Mouse (Mus musculus) gastrocnemius, adult 2 months (tissue): ENCODE data around the gene Tnfrsf9. TPM values are rescaled to one million over a fixed set of nuclear protein-coding genes. Genes with fewer than 3 reads are reported as not detected.

Experiments used
- DNase-seq: peaks from one replicate; pipeline ENCODE4 v3.0.0; 2022
- H3K27ac ChIP-seq: fragments of 200-600 bp; 2 replicates; pipeline ENCODE4 v1.8.1; 2022; ENCODE audit warnings: mild to moderate bottlenecking
- H3K4me3 ChIP-seq: fragments of 200-600 bp; 2 replicates; pipeline ENCODE4 v1.8.1; 2022; ENCODE audit warnings: mild to moderate bottlenecking, moderate library complexity
- CTCF ChIP-seq: fragments of 200-600 bp; IDR thresholded peaks from 2 replicates; pipeline ENCODE4 v1.8.1; 2022; ENCODE audit warnings: antibody characterized with exemption, mild to moderate bottlenecking, moderate library complexity
- intact Hi-C: fragments of 180-260 bp; cut with DNase I; formaldehyde crosslinking; loops from one replicate; pipeline ENCODE4 v1.15.1; 2025
- total RNA-seq, 2 experiments: library from RNA; stranded (reverse); gene quantifications; 2 replicates each; pipeline ENCODE4 v1.2.3; 2021

Tnfrsf9 gene
- total RNA-seq, 2 experiments from 2014 or later, result 0.20 TPM; not detected in 1

DNA sequence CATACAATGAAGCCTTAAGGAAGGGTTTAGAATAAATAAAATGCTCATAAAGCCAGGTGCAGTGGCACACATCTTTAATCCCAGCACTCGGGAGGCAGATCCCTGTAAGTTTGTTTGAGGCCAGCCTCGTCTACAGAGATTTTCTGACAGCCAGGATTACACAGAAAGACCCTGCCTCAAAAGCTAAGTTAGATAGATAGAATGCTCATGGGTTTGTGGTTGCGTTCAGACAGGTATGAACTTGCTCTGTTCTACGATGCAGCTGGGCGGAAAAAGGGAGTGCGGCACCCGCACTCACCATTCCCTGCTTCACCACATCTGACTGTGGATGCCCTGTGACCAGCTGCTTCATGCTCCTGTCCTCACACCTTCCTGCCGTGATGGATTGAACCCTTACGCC lies 65.1 kb downstream of the Tnfrsf9 start:
- no peak for TF ChIP-seq CTCF
- DNase-seq, result no peak
- intact Hi-C loops, result no loop called here
- H3K4me3 ChIP-seq, result no peak overlapping the region
- no peak overlapping the region for H3K27ac ChIP-seq

GRCm38 (mm10) chr4:150980153-150980552 lies 65.8 kb downstream of the Tnfrsf9 start:
- Histone ChIP-seq H3K4me3 (no peak overlapping the region), H3K27ac (no peak overlapping the region)
- DNase-seq, result no peak
- TF ChIP-seq CTCF, result no peak
- intact Hi-C loops, result no loop called here

DNA sequence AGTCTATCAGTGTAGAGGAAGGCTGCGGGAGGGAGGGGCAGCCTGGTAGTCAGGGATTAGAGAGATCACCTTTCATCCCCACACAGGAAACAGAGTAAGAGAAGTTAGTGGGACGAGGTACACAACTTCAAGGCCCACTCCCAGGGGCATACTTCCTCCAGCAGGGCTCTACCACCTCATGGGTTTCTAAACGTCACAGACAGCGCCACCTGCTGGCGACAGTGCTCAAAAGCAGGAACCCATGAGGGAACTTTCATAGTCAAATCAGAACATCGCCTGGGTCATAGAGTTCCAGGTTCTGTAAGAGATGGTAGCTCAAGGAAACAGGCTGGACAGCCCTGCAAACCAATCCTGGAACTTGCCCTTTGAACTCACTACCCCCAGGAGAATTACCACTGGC lies 75.8 kb downstream of the Tnfrsf9 start:
- no peak overlapping the region for H3K27ac ChIP-seq
- H3K4me3 ChIP-seq, result no peak overlapping the region
- no peak for DNase-seq
- TF ChIP-seq CTCF, result peak; percentile 53
- intact Hi-C loops, result no loop called here

Other genes with a start within 250 kb of the Tnfrsf9 start
- 10 to 100 TPM; 20.7 to 50.5 TPM for gene Errfi1, start 60.6 kb upstream of the Tnfrsf9 start, total RNA-seq
- 100 to 1,000 TPM; 579 to 815 TPM for gene Park7, start 125 bp upstream of the Tnfrsf9 start, total RNA-seq
- gene Uts2, start 82.5 kb downstream of the Tnfrsf9 start, total RNA-seq, result not detected
- 1 to 10 TPM; 3.6 to 9.3 TPM for gene Per3, start 130.1 kb downstream of the Tnfrsf9 start, total RNA-seq
- 10 to 100 TPM; 53.8 to 56.3 TPM for gene Vamp3, start 143.4 kb downstream of the Tnfrsf9 start, total RNA-seq
- gene Gm13090, start 175.0 kb downstream of the Tnfrsf9 start, total RNA-seq, result not detected